Mouse (Mus musculus) stomach, postnatal 0 days (tissue): ENCODE results near the gene Gdpd3. TPM values are rescaled to one million over a fixed set of nuclear protein-coding genes. Genes with fewer than 3 reads are reported as not detected.
A peak's percentile ranks its signal among the peaks of the same experiment; 100 is the strongest.

Experiments used
- ATAC-seq: fragments of 200-750 bp; cut with Nextera tagmentation; 2 replicates; pipeline ENCODE4 v1.8.0; 2017; ENCODE audit not compliant: low FRiP score, low TSS enrichment
- DNase-seq: peaks from one replicate; pipeline ENCODE4 v3.0.0-alpha.2; 2016; ENCODE audit warnings: low spot score
- H3K27ac ChIP-seq: fragments of 300-500 bp; sonication (generic); replicated peaks from 2 replicates; pipeline ENCODE4 v1.5.1; 2014; ENCODE audit warnings: mild to moderate bottlenecking, control low read depth
- H3K27me3 ChIP-seq: fragments of 300-500 bp; sonication (generic); 2 replicates; pipeline ENCODE4 v1.6.1; 2014; ENCODE audit warnings: low read length; ENCODE audit not compliant: control insufficient read depth, insufficient read depth
- H3K36me3 ChIP-seq: fragments of 300-500 bp; sonication (generic); 2 replicates; pipeline ENCODE4 v1.6.1; 2014; ENCODE audit warnings: low read length, mixed read lengths; ENCODE audit not compliant: control insufficient read depth, insufficient read depth
- H3K4me1 ChIP-seq: fragments of 300-500 bp; sonication (generic); replicated peaks from 2 replicates; pipeline ENCODE4 v1.6.1; 2014; ENCODE audit warnings: antibody characterized with exemption; ENCODE audit not compliant: control insufficient read depth, insufficient read depth
- H3K4me2 ChIP-seq: fragments of 300-500 bp; sonication (generic); replicated peaks from 2 replicates; pipeline ENCODE4 v1.6.1; 2014; ENCODE audit warnings: low read depth, mild to moderate bottlenecking, control low read depth, moderate library complexity
- H3K4me3 ChIP-seq: fragments of 300-500 bp; sonication (generic); 2 replicates; pipeline ENCODE4 v1.5.1; 2014; ENCODE audit warnings: low read depth, low read length, control low read depth
- H3K9ac ChIP-seq: fragments of 300-500 bp; sonication (generic); 2 replicates; pipeline ENCODE4 v1.6.1; 2014; ENCODE audit warnings: mild to moderate bottlenecking, low read length, control low read depth, mixed read lengths
- H3K9me3 ChIP-seq: fragments of 300-500 bp; sonication (generic); 2 replicates; pipeline ENCODE4 v1.6.1; 2016; ENCODE audit warnings: low read length; ENCODE audit not compliant: control insufficient read depth
- CTCF ChIP-seq: IDR thresholded peaks from 2 replicates; pipeline ENCODE4 v1.5.1; 2016; ENCODE audit warnings: antibody characterized with exemption, low read depth, mild to moderate bottlenecking, moderate library complexity
- EP300 ChIP-seq: optimal IDR thresholded peaks from 2 replicates; pipeline ENCODE3; 2016; ENCODE audit warnings: antibody characterized with exemption
- whole genome bisulfite sequencing: fragments of 180-500 bp; shearing (Covaris S2); extraction: QIAGEN DNeasy Blood & Tissue Kit; methylation state at CpG from one replicate; pipeline ENCODE4 v1.1.7; 2014; 5-methylcytosine and 5-hydroxymethylcytosine counted together
- polyA plus RNA-seq: library from polyadenylated mRNA; unstranded; fragments of >200 nt; fragmentation: Nextera tagmentation; extraction: Ambion mirVana; gene quantifications from 2 replicates; pipeline ENCODE4 v1.2.1, GENCODE M21; 2015

Gene Gdpd3
- polyA plus RNA-seq, 1 experiment from 2014 or later: 51.3 TPM

DNA sequence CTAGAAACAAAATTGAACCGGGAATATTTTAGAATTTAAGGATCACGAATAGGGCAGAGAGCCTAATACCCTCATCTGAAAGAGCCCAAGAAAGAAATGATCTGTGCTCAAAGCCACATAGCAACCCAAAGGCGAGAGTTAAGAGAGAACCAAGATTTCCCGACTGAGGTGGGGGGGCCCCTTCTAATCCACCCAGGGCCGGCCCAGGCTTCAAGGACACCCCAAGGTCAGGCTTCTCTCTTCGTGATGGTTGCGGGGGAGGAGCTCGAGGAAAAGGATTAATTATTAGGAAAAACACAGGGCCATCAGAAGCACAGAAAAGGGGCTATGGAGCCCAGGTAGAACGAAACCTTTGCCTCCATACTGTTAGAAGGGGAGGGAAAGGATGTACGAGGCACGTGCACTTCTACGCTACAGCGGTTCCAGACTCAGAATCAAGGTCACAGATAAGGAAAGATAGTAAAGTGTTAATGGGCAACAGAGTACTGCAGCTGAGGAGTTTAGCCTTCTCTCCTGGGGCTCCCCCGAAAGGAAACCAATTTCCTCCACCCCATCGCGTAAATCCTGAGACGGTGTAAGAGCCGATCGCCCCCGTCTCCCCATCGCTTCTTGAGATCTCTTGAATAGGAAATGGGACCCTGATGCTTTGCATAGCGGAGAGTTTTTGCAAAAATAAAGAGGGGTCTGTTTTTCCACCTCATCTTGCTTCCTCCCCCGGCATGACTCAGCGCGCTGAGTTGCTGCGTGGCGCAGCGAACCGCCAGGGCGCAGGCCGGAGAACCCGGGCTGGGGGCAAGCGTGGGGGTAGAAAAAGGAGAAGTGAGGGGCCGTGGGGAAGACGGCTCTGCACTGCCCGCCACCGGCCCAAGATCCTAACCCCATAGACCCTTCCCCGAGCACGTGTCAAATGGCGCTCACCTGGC, 32.3 kb downstream of the Gdpd3 start:
- H3K9me3 ChIP-seq: no peaks in the 10 kb centered on the region
- H3K36me3 ChIP-seq: peaks cover 16% of the 10 kb centered on the region; the same call in 1 of the 2 replicates
- H3K4me3 ChIP-seq: peak overlapping the region; percentile 80
- H3K4me2 ChIP-seq: peak overlapping the region; percentile 83
- no peaks in the 10 kb centered on the region; the same call in 1 of the 2 replicates for H3K4me1 ChIP-seq
- TF ChIP-seq CTCF (no peak), EP300 (no peak)
- no peak for DNase-seq
- peak overlapping the region; percentile 93 for H3K27ac ChIP-seq
- 1% methylated on average over 40 of the region's 40 CpGs for WGBS
- H3K9ac ChIP-seq: peak overlapping the region; percentile 83
- ATAC-seq: no peak
- no peaks in the 10 kb centered on the region for H3K27me3 ChIP-seq

DNA sequence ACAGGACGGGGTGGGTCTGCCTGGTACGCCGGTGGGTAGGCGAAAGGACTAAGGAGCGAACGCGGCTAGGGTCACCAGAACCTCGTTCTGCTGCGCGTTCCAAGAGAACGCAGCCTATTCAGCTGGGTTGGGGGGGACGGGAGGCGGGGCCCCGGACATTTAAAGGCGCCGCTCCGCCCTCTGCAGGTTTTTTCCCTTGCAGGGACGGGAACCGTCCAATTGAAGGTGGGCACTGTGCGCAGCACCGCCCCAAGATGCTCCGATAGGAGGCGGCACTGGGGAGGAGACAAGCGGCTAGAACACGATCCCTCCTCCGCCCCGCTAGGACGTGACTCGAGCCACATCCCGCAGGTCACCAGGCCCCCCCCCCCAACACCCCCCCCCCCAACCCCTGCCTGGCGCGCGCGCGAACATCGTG, 32.9 kb downstream of the Gdpd3 start:
- no peak for TF ChIP-seq EP300
- TF ChIP-seq CTCF: peak; percentile 68
- DNase-seq (peak; percentile 97), ATAC-seq (peak; percentile 94)
- Histone ChIP-seq H3K9me3 (no peaks in the 10 kb centered on the region), H3K27me3 (no peaks in the 10 kb centered on the region), H3K4me3 (peak overlapping the region; percentile 80), H3K27ac (peak overlapping the region; percentile 96), H3K4me1 (no peaks in the 10 kb centered on the region; the same call in 1 of the 2 replicates), H3K4me2 (peak overlapping the region; percentile 83), H3K36me3 (peaks cover 16% of the 10 kb centered on the region; the same call in 1 of the 2 replicates), H3K9ac (peak overlapping the region; percentile 83)
- WGBS: 0% methylated on average over 29 of the region's 36 CpGs

DNA sequence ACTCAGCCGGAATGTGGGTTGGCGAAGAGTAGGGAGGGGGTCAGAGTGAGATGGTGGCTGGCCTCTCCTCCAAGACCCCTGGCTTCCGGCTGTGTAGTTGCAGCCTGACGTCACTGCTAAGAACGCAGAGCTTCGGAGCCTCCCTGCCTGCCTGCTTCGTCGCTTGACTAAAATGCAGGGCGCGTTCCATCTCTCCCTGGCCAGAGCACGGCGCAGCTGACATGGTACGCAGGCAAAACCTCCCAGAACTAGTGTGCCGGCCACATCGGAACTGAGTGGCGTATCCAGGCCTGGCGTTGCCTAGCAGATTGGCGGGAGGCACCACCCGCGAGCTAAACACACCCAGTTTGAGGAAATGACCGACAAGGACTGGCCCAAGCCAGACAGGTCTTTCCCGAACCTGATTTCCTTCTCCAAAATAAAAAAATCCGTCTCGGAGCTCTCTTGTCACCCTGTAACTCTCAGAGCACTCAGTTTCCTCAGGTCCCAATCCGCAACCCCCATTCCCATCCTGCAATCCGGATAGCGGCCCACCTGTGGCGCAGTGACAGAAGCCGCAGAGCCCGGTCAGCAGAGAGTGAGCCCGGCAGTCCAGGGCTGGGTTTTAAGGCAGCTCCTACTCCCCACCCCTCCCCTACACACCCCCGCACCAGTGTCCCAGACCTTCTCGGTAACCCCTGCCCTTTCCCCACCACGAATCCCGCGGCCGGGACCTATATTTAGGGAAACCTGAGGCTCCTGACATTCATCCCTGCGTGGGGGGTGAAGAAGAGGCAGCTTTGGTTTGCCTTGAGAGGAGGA, 33.5 kb downstream of the Gdpd3 start:
- peaks cover 14% of the 10 kb centered on the region; the same call in 1 of the 2 replicates for H3K36me3 ChIP-seq
- DNase-seq: no peak
- H3K27ac ChIP-seq: peak overlapping the region; percentile 96
- H3K9ac ChIP-seq: peak overlapping the region; percentile 76
- TF ChIP-seq CTCF (peak; percentile 46), EP300 (no peak)
- ATAC-seq: peak; percentile 85
- H3K4me3 ChIP-seq: peak overlapping the region; percentile 80
- H3K27me3 ChIP-seq: no peaks in the 10 kb centered on the region
- 3% methylated on average over 34 of the region's 38 CpGs for WGBS
- H3K4me2 ChIP-seq: peak overlapping the region; percentile 68
- H3K9me3 ChIP-seq: no peaks in the 10 kb centered on the region
- no peaks in the 10 kb centered on the region; the same call in 1 of the 2 replicates for H3K4me1 ChIP-seq

DNA sequence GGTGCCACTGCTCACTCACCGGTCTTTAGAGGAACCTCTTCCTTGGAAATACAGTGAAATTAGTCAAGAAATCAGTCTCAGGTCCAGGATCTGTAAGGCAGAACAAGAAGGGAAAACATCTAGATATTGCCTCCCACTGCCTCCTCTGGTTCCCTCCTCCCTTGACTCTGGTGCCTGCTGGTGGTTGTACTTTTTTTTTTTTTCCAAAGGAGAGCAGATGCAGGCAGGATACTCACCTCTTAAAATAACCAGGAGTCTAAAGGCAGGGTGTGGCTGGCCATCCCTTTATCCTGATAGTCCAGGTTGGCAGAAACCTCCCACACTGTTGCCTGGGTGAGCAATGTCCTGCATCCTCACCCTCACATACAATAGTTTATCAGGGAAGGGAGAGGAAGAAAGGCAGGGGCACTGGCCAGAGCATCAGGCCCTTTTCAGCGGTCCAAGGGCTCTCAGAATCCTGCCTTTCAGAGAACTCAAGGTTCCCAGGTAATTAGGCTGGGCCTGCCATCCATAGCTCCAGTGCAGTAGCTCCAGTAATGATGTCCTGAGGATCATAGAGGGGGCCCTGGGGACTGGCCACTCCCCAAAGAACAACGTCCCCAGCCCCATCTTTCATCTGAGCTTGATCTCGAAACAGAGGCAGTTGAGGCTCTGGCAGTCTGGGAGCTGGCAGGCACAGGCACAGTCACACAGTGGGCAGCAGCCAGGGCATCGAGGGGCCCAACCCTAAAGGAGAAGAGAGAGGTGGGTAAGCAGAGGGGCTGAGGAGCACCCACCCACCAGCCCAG, 34.3 kb downstream of the Gdpd3 start:
- Histone ChIP-seq H3K27ac (peak overlapping the region; percentile 96), H3K36me3 (peaks cover 8% of the 10 kb centered on the region; the same call in 1 of the 2 replicates), H3K4me3 (peak overlapping the region; percentile 80), H3K9me3 (no peaks in the 10 kb centered on the region), H3K4me2 (peak overlapping the region; percentile 68), H3K27me3 (no peaks in the 10 kb centered on the region), H3K9ac (peak overlapping the region; percentile 76), H3K4me1 (no peaks in the 10 kb centered on the region; the same call in 1 of the 2 replicates)
- no peak for ATAC-seq
- 52% methylated on average over 5 of the region's 5 CpGs for WGBS
- no peak for DNase-seq
- no peak for TF ChIP-seq EP300
- no peak; the same call in 1 of the 2 replicates for TF ChIP-seq CTCF

DNA sequence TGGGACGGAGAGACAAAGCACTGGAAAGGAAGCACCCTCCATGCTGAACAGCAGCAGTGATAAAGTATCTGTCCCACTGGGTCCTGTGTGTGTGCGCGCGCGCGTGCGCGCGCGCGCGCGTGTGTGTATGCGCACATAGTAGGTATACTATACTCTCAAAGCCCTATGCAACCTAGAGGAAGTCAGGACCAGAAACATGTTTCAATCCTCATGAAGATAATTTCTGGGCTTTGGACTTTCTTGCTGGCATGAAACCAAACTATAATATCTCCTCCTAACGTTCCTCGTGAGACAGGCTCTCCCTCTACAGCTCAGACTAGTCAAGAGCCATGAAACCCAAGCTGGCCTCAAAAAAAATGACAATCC, 34.9 kb downstream of the Gdpd3 start:
- Histone ChIP-seq H3K4me1 (no peaks in the 10 kb centered on the region; the same call in 1 of the 2 replicates), H3K4me2 (no peak overlapping the region), H3K27ac (no peak overlapping the region), H3K9me3 (no peaks in the 10 kb centered on the region), H3K36me3 (peaks cover 5% of the 10 kb centered on the region; the same call in 1 of the 2 replicates), H3K4me3 (no peak overlapping the region), H3K9ac (no peak overlapping the region), H3K27me3 (no peaks in the 10 kb centered on the region)
- 88% methylated on average over 16 of the region's 16 CpGs for WGBS
- TF ChIP-seq CTCF (no peak), EP300 (no peak)
- ATAC-seq (no peak), DNase-seq (no peak)
